Mouse (Mus musculus) heart, embryonic 15.5 days (tissue): ENCODE results near the gene Gtdc1. TPM values are rescaled to one million over a fixed set of nuclear protein-coding genes. Genes with fewer than 3 reads are reported as not detected.
"Not testable (repeated sequence)": the region's sequence is repeated elsewhere in the genome, so short reads cannot be mapped to it uniquely, and the experiment has no call there.

ENCODE experiments used
- ATAC-seq: fragments of 200-750 bp; cut with Nextera tagmentation; replicated peaks from 2 replicates; pipeline ENCODE4 v1.8.0; 2017; ENCODE audit warnings: low read depth, moderate TSS enrichment; ENCODE audit not compliant: insufficient number of reproducible peaks, insufficient read depth, low FRiP score
- H3K27ac ChIP-seq: fragments of 300-500 bp; sonication (generic); 2 replicates; pipeline ENCODE4 v1.5.1; 2015; ENCODE audit warnings: mild to moderate bottlenecking, inconsistent platforms
- H3K27me3 ChIP-seq: fragments of 300-500 bp; sonication (generic); 2 replicates; pipeline ENCODE4 v1.6.1; 2015; ENCODE audit warnings: inconsistent platforms
- H3K36me3 ChIP-seq: fragments of 300-500 bp; sonication (generic); 2 replicates; pipeline ENCODE4 v1.6.1; 2015; ENCODE audit warnings: mild to moderate bottlenecking, inconsistent platforms
- H3K4me1 ChIP-seq: fragments of 300-500 bp; sonication (generic); replicated peaks from 2 replicates; pipeline ENCODE4 v1.6.1; 2015; ENCODE audit warnings: inconsistent platforms
- H3K4me2 ChIP-seq: fragments of 300-500 bp; sonication (generic); 2 replicates; pipeline ENCODE4 v1.6.1; 2015; ENCODE audit warnings: inconsistent platforms, mild to moderate bottlenecking, moderate library complexity
- H3K4me3 ChIP-seq: fragments of 300-500 bp; sonication (generic); 2 replicates; pipeline ENCODE4 v1.5.1; 2015; ENCODE audit warnings: mild to moderate bottlenecking, inconsistent platforms
- H3K9ac ChIP-seq: fragments of 300-500 bp; sonication (generic); 2 replicates; pipeline ENCODE4 v1.6.1; 2015; ENCODE audit warnings: mild to moderate bottlenecking, inconsistent platforms
- H3K9me3 ChIP-seq: fragments of 300-500 bp; sonication (generic); replicated peaks from 2 replicates; pipeline ENCODE4 v1.6.1; 2016; ENCODE audit warnings: inconsistent platforms
- WGBS: fragments of 180-500 bp; shearing (Covaris S2); methylation state at CpG from one replicate; pipeline ENCODE4 v1.1.7; 2015; ENCODE audit warnings: mixed read lengths; 5-methylcytosine and 5-hydroxymethylcytosine counted together
- polyA plus RNA-seq: library from polyadenylated mRNA; unstranded; fragments of >200 nt; fragmentation: Nextera tagmentation; extraction: Ambion mirVana; gene quantifications from 2 replicates; pipeline ENCODE4 v1.2.1, GENCODE M21; 2015

The Gtdc1 gene
- polyA plus RNA-seq, 1 experiment from 2014 or later = 7.8 TPM

DNA sequence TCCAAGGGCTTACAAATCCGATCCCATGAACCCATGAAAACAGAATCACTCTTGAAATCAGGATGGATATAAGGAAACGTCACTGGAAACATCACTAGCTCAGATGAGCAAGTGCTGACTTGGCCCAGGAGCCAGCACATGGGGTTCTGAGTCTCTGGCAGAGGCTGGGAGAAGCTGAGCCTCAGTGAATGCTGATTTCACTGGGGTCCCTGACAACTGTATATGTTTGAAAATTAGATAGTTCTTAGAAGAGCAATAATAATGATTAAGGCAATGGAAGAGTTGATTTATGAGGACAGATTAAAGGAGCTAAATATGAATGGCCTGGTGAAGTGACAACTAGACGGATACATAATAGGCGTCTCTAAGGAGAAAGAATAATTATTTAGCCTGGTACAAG lies 289.3 kb downstream of the Gtdc1 start:
- Histone ChIP-seq H3K36me3 (no peaks in the 10 kb centered on the region), H3K4me1 (no peaks in the 10 kb centered on the region), H3K9me3 (no peaks in the 10 kb centered on the region), H3K27me3 (no peaks in the 10 kb centered on the region), H3K27ac (no peak overlapping the region), H3K4me3 (no peak overlapping the region), H3K9ac (no peak overlapping the region), H3K4me2 (no peak overlapping the region)
- no peak for ATAC-seq
- WGBS = 85% methylated on average over 4 of the region's 4 CpGs

DNA sequence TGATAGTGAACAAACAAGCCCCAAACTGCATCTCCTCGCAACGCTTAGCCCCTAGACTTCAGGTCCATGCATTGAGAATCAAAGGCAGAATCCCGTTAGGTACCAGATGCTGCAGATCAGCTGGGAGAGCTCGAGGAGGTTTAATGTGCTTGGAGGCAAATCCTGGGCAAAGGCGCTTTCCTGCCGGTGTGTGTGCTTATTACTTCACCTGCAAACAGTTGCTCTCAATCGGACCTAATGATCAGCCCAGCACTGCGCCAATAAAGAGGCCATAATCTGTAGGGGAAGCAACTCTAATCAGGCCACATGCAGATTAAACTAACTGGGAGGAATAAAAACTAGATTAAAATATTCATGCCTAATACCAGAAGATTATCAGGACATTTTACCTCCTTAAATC lies 293.5 kb downstream of the Gtdc1 start:
- 82% methylated on average over 8 of the region's 8 CpGs for WGBS
- H3K27ac ChIP-seq = no peak overlapping the region
- H3K4me3 ChIP-seq = no peak overlapping the region
- H3K9ac ChIP-seq = no peak overlapping the region
- H3K4me1 ChIP-seq = no peaks in the 10 kb centered on the region
- no peaks in the 10 kb centered on the region for H3K27me3 ChIP-seq
- H3K4me2 ChIP-seq = no peak overlapping the region
- ATAC-seq = no peak
- no peaks in the 10 kb centered on the region for H3K9me3 ChIP-seq
- no peaks in the 10 kb centered on the region for H3K36me3 ChIP-seq

GRCm38 (mm10) chr2:44633064-44633463 lies 294.4 kb downstream of the Gtdc1 start:
- Histone ChIP-seq H3K27ac (no peak overlapping the region), H3K36me3 (no peaks in the 10 kb centered on the region), H3K9ac (no peak overlapping the region), H3K4me3 (no peak overlapping the region), H3K9me3 (no peaks in the 10 kb centered on the region), H3K4me2 (no peak overlapping the region), H3K4me1 (no peaks in the 10 kb centered on the region), H3K27me3 (no peaks in the 10 kb centered on the region)
- WGBS = 87% methylated on average over 5 of the region's 5 CpGs
- no peak for ATAC-seq

DNA sequence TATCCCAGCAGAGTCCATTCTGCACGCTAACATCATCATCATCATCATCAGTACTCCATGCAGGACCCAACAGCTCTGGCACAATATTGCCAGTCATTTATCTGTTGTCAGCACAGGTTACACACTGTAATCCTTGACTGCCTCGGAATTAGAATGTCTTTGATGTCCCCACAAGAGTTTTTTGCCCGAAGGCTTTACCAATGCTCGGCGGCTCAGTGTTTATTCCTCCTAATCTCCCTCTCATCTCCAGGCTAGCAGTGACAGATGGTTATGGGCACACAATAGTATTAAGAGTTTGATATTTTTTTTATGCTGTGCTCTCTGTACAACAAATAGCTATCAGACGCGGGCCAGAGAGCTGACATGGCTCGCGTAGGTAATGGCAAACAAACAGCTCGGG lies 294.9 kb downstream of the Gtdc1 start:
- 74% methylated on average over 10 of the region's 10 CpGs for WGBS
- no peaks in the 10 kb centered on the region for H3K4me1 ChIP-seq

GRCm38 (mm10) chr2:44631064-44631463 lies 296.4 kb downstream of the Gtdc1 start:
- no peaks in the 10 kb centered on the region for H3K36me3 ChIP-seq
- WGBS = 58% methylated on average over 3 of the region's 3 CpGs
- H3K4me1 ChIP-seq = no peaks in the 10 kb centered on the region
- no peak overlapping the region for H3K4me3 ChIP-seq
- H3K4me2 ChIP-seq = no peak overlapping the region
- H3K27me3 ChIP-seq = no peaks in the 10 kb centered on the region
- no peak overlapping the region for H3K27ac ChIP-seq
- ATAC-seq = no peak
- H3K9ac ChIP-seq = no peak overlapping the region
- H3K9me3 ChIP-seq = no peaks in the 10 kb centered on the region

More for the DNA sequence above, 294.9 kb downstream of the Gtdc1 start:
- Histone ChIP-seq H3K27ac (no peak overlapping the region), H3K36me3 (no peaks in the 10 kb centered on the region), H3K9me3 (no peaks in the 10 kb centered on the region), H3K9ac (no peak overlapping the region), H3K27me3 (no peaks in the 10 kb centered on the region), H3K4me2 (no peak overlapping the region), H3K4me3 (no peak overlapping the region)
- ATAC-seq = no peak

- Histone ChIP-seq H3K9ac (no peak overlapping the region), H3K4me1 (no peaks in the 10 kb centered on the region), H3K27me3 (no peaks in the 10 kb centered on the region), H3K4me3 (no peak overlapping the region), H3K36me3 (no peaks in the 10 kb centered on the region), H3K4me2 (no peak overlapping the region), H3K9me3 (no peaks in the 10 kb centered on the region), H3K27ac (no peak overlapping the region)
- no peak for ATAC-seq
- 74% methylated on average over 1 of the region's 1 CpGs for WGBS
Observed at GRCm38 (mm10) chr2:44628778-44629177, 298.7 kb downstream of the Gtdc1 start.

GRCm38 (mm10) chr2:44625154-44625553 lies 302.3 kb downstream of the Gtdc1 start:
- no peaks in the 10 kb centered on the region for H3K27me3 ChIP-seq
- no peak for ATAC-seq
- no peak overlapping the region for H3K9ac ChIP-seq
- H3K9me3 ChIP-seq = no peaks in the 10 kb centered on the region
- no peak overlapping the region for H3K4me2 ChIP-seq
- no peak overlapping the region for H3K27ac ChIP-seq
- 73% methylated on average over 3 of the region's 3 CpGs for WGBS
- no peaks in the 10 kb centered on the region for H3K36me3 ChIP-seq
- H3K4me1 ChIP-seq = no peaks in the 10 kb centered on the region
- no peak overlapping the region for H3K4me3 ChIP-seq

DNA sequence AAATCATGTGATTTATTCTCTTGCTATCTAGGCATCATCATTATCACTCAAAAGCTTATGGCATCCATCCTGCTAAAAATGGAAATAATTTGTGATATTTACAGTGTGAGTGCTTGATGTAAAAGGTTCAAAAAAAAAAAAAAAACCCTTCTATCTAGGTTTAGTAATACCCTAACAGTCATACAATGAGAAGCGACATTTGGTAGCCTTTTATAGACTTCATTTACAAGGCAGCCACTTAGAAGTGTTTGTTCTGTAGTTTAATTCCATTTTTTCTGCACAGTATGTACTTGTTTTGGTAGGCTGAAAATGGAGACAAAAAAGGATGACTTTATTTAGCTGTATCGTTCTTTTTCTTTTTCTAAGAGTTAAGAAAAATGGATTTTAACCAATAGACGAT lies 305.0 kb downstream of the Gtdc1 start:
- no peak for ATAC-seq

GRCm38 (mm10) chr2:44599653-44600052 lies 327.8 kb downstream of the Gtdc1 start:
- ATAC-seq, H3K4me3 ChIP-seq, H3K36me3 ChIP-seq, H3K9me3 ChIP-seq, H3K27ac ChIP-seq, H3K27me3 ChIP-seq, H3K9ac ChIP-seq, H3K4me1 ChIP-seq, H3K4me2 ChIP-seq: not testable (repeated sequence)
- 72% methylated on average over 3 of the region's 3 CpGs for WGBS

More for the DNA sequence above, 305.0 kb downstream of the Gtdc1 start:
- Histone ChIP-seq H3K9me3 (no peaks in the 10 kb centered on the region), H3K36me3 (no peaks in the 10 kb centered on the region), H3K4me1 (no peaks in the 10 kb centered on the region), H3K27ac (no peak overlapping the region), H3K4me3 (no peak overlapping the region), H3K4me2 (no peak overlapping the region), H3K27me3 (no peaks in the 10 kb centered on the region), H3K9ac (no peak overlapping the region)
- 90% methylated on average over 3 of the region's 3 CpGs for WGBS

DNA sequence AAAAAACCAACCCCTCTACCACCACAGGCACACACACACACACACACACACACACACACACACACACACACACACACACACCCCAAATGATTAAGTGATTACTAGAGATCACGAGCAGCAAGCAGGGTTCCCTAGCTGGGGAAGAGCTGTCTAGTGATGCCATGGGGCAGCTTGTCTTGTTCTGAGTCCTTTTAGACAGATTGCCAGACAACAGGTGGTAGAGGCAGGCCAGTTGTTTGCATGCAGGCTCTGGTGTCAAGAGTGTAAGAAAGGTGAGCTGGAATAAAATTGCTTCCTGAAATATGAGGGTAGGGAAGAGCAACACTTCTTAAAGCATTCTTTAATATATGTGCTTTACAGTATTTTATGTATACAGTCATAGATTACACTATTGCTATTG lies 333.2 kb downstream of the Gtdc1 start:
- Histone ChIP-seq H3K36me3 (no peaks in the 10 kb centered on the region), H3K9me3 (no peaks in the 10 kb centered on the region), H3K4me3 (no peak overlapping the region), H3K4me1 (no peaks in the 10 kb centered on the region), H3K4me2 (no peak overlapping the region), H3K27me3 (no peaks in the 10 kb centered on the region), H3K9ac (no peak overlapping the region), H3K27ac (no peak overlapping the region)
- no peak for ATAC-seq
- WGBS = 70% methylated on average over 1 of the region's 1 CpGs

DNA sequence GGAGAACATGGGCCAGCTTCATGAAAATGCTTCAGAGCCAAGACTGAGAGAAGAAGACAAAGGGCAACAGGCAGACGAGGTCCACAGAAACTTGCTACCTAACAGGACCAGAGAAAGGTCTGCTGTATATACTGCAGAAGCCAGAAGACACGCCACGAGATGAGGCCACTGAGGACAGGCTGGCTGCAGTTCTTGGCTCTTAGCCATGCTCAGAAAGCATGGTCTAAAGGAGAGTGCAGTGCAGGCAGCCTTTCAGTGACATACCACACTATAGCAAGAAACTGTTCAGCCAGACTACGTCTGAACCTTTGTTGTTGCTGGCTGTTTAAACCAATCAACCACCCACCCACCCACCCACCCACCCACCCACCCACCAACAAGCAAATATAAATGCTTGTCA lies 336.6 kb downstream of the Gtdc1 start:
- H3K4me2 ChIP-seq = no peak overlapping the region
- no peak overlapping the region for H3K9ac ChIP-seq
- no peak for ATAC-seq
- H3K4me3 ChIP-seq = no peak overlapping the region
- H3K9me3 ChIP-seq = no peaks in the 10 kb centered on the region
- no peaks in the 10 kb centered on the region for H3K4me1 ChIP-seq
- H3K27ac ChIP-seq = no peak overlapping the region
- WGBS = 35% methylated on average over 4 of the region's 4 CpGs
- H3K27me3 ChIP-seq = no peaks in the 10 kb centered on the region
- H3K36me3 ChIP-seq = no peaks in the 10 kb centered on the region

DNA sequence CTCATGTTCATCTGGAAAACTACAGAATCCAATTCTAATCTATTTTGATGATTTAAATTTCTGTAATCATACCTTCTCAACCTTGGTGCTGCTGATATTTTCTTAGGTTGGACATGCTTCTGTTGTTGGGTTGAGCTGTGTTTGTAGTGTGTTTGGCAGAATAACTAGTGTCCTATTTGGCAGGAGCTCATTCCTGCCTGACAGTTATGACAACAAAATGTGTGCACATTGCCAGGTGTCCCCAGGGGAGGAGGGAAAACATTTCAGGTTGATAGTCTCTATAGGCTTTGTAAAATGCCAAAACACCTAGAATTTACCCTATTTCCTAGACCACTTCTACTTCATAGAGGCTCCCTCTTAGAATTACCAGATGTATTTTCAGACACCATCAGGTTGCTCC lies 343.4 kb downstream of the Gtdc1 start:
- H3K27ac ChIP-seq = no peak overlapping the region
- no peaks in the 10 kb centered on the region for H3K4me1 ChIP-seq
- no peak for ATAC-seq
- no peak overlapping the region for H3K4me2 ChIP-seq
- no peaks in the 10 kb centered on the region for H3K9me3 ChIP-seq
- H3K27me3 ChIP-seq = no peaks in the 10 kb centered on the region
- H3K36me3 ChIP-seq = no peaks in the 10 kb centered on the region
- no peak overlapping the region for H3K4me3 ChIP-seq
- no peak overlapping the region for H3K9ac ChIP-seq

GRCm38 (mm10) chr2:44583491-44583890 lies 344.0 kb downstream of the Gtdc1 start:
- Histone ChIP-seq H3K36me3 (no peaks in the 10 kb centered on the region), H3K9ac (no peak overlapping the region), H3K27me3 (no peaks in the 10 kb centered on the region), H3K4me3 (no peak overlapping the region), H3K4me2 (no peak overlapping the region), H3K4me1 (no peaks in the 10 kb centered on the region), H3K9me3 (no peaks in the 10 kb centered on the region), H3K27ac (no peak overlapping the region)
- ATAC-seq = no peak
